Mouse (Mus musculus) CH12F3 (cell line): Measurements from ENCODE around the gene Lcn4.

Source experiments
- in situ Hi-C: fragments of 300-500 bp; cut with MboI; formaldehyde crosslinking; loops from 2 replicates; pipeline ENCODE4 v1.14.3; 2020; ENCODE audit warnings: low sequenced_read_pairs

Gene Lcn4

GRCm38 (mm10) chr2:26635489-26636324, 35.4 kb downstream of the Lcn4 start:
- in situ Hi-C loops = no loop called here

DNA sequence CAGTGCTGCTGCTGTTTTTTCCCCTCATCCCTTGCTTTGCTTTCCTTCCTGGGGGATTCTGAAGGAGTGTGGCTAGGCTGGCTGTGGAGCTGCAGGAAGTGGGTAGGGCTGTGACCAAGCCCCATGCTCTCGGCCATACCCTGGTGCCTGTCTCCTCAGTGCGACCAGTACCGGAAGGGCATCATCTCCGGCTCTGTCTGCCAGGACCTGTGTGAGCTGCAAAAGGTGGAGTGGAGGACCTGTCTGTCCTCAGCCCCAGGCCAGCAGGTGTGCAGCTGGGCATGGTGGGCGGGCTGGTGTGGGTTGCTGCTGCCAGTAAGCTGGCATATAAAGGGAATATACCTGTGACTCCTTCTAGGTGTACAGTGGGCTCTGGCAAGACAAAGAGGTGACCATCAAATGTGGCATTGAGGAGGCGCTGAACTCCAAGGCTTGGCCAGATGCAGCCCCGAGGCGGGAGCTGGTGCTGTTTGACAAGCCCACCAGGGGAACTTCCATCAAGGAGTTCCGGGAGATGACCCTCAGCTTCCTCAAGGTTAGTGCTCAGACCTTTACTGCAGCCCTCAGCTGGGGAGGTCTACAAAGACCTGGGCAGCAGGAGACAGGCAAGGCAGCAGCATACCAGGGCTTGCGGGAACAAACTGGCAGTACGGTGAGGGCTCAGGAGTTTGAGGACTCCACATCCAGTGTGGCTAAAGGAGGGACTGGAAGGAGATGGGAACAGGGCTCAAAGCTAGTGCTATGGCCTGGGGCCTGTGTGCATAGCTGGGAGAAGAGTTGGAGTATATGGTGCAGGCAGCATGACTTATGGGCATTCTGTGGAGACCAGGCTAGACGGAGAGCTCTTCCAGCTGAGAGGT, 36.2 kb downstream of the Lcn4 start:
- in situ Hi-C loops = no loop called here

GRCm38 (mm10) chr2:26633953-26634530, 37.0 kb downstream of the Lcn4 start:
- in situ Hi-C loops = no loop called here

GRCm38 (mm10) chr2:26632541-26633395, 38.3 kb downstream of the Lcn4 start:
- in situ Hi-C loops = no loop called here

DNA sequence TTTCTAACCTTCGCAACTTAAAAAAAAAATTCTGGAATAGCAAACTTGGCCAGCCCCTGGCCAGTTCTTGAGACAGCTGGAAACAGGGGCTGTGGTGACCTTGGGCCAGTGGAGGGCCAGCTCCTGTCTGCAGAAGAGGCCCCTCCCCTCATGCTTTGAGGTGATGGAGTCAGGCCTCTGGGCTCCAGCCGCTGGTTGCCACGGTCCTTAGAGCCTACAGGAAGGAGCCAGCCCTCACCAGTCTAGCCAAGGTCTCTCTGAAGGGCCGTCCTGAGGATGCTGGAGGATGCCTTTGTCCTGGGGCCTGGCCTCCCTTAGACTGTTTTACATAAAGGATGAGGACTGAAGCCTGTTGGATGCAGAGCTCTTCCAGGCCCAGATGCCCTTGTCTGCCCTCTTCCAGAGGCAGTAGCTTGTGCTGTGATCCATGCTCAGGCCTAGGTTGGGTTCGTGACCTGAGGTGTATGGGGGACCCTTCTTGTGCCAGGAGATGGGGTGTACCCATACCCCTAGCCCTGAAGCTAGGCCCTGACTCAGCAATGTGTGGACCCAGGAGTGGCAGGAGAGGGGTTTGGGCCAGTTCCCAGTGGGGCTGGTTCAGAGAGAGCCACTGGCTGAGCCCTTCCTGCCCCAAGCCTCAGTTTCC, 42.2 kb downstream of the Lcn4 start:
- in situ Hi-C loops = no loop called here

DNA sequence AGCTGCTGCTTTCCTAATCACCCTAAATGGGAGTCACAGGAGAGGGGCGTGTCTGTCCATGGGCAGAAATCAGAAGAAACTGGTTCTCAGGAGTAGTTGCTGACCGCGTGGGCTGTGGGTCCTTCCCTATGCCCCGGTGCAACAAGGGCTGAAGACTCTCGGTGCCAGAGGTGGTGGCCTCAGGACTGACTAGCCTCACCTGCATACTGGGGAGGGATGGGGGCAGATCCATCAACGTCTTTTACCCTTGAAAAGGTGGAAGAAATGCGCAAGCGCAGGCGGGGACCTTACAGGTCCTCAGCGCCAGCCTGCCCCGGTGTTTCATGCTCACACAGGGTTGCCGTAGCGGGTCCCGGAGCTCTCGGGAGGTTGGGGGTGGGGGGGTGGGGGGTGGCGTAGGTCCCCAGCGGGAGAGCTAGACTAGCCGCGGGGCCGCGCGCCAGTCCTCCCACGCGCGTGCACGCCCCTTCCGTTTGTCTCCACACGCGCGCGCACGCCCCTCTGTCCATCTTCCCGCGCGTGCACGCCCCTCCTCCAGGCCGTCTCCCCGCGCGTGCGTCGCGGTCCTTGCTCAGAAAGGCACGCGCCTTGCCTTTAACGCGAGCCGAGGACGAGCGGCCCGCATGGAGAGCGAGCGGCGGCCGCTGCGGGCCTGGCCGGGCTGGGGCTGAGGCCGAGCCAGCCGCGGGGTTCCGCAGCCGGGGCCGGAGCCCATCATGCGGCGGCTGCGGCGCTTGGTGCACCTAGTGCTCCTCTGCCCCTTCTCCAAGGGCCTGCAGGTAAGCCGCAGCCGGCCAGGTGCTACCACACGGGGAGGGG, 43.0 kb downstream of the Lcn4 start, which contains the start of gene Fam69b:
Fam69b (plus strand) TSS at position 537 of the 819 bp plus-strand sequence.
- in situ Hi-C loops = no loop called here

GRCm38 (mm10) chr2:26626081-26626480, 45.0 kb downstream of the Lcn4 start:
- in situ Hi-C loops = no loop called here

DNA sequence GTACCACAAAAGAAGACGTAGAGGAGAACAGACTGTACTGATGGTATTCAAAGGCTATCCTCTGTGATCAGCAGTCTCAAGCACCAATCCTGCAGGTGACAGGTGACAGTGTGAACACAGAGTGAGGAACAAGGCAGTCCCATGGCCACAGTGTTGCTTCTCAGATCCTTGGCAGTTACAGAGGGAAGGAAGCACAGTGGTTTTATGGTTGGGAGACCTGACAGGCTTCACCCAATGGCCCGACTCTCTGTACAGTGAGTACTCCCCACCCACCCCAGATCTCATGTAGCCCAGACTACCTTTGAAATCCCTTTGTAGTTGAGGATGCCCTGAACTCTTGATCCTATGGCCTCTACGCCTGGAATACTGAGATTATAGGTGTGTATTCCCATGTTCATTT, 45.7 kb downstream of the Lcn4 start:
- in situ Hi-C loops = no loop called here

DNA sequence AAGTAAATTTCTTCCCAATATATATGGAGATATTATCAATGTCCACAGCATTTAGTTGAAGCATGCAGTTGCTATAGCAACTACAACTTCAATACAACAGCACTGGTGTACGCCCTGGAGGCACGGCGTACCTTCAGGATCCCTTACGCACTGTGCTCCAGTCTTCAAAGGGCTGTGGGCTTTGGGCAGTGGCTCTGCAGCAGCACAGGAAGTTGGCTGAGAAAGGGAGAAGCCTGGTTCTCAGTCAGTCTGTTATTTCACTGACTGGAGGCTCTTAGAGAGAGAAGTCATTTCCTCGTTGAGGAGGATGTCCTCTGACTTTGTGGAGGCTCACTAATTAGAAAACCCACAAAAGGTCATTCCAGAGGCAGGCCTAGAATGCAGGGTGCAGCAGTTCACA, 48.1 kb downstream of the Lcn4 start:
- in situ Hi-C loops = no loop called here

DNA sequence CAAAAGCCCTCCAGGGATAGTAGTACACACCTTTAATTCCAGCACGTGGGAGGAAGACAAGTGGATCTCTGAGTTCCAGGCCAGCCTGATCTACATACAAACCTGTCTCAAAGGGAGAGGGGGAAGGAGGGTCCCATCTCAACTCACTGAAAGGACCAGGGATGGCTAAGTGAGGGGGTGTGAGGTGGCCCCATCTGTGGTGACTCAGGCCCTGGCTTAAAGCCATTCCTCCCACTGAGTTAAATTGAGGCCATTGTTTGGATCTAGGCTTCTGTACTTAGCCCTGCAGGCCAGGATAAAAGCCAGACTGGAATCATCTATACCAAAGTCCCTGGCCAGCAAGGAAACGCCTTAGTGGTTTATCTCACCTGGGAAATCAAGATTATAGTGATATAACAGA, 49.8 kb downstream of the Lcn4 start:
- in situ Hi-C loops = no loop called here

GRCm38 (mm10) chr2:26617928-26618327, 53.2 kb downstream of the Lcn4 start:
- in situ Hi-C loops = no loop called here
